18 mouse cellular contexts compared by ENCODE assay signal in genomic region chr4:95868348-95868747, GRCm38 (mm10).
DNase-seq lines count a peak whose midpoint lies in the region; ATAC-seq and TF ChIP-seq lines count a peak whose summit lies in the region.
"Had no signal": no experiment of that assay in that cellular context is flagged by ENCODE, and none has a peak within 500 bp of the region (broad histone marks: within the 10 kb centered on the region; RNA-seq: fewer than 3 reads in every experiment).

No protein-coding gene starts in this region.

- POLR2A ChIA-PET in Patski (lab: Charles Lee): no interaction called here

- no peaks in the 10 kb centered on the region for H3K36me3 ChIP-seq in embryonic facial prominence, embryonic 11.5 days (replicated peaks; ENCODE audit: control insufficient read depth, insufficient read depth, low read depth, low read length)
- H3K36me3 ChIP-seq in embryonic facial prominence, embryonic 10.5 days (replicated peaks): no peaks in the 10 kb centered on the region
- H3K36me3 ChIP-seq in intestine, postnatal 0 days (ENCODE audit: control insufficient read depth, insufficient read depth): no peaks in the 10 kb centered on the region
- H3K36me3 ChIP-seq in intestine, embryonic 16.5 days (ENCODE audit: control insufficient read depth, insufficient read depth, low read length): no peaks in the 10 kb centered on the region
- H3K36me3 ChIP-seq in lung, embryonic 14.5 days (ENCODE audit: insufficient read depth): no peaks in the 10 kb centered on the region
- H3K36me3 ChIP-seq: heart, embryonic 13.5 days; hindbrain, embryonic 13.5 days had no signal

- H3K4me1 ChIP-seq in embryonic facial prominence, embryonic 11.5 days (ENCODE audit: control insufficient read depth, insufficient read depth, low read length): no peaks in the 10 kb centered on the region
- peaks cover 4% of the 10 kb centered on the region; the same call in 1 of the 2 replicates for H3K4me1 ChIP-seq in embryonic facial prominence, embryonic 10.5 days
- no peaks in the 10 kb centered on the region for H3K4me1 ChIP-seq in intestine, postnatal 0 days (replicated peaks; ENCODE audit: control insufficient read depth, insufficient read depth, low read length)
- peaks cover 3% of the 10 kb centered on the region; the same call in 1 of the 2 replicates for H3K4me1 ChIP-seq in intestine, embryonic 16.5 days (ENCODE audit: control insufficient read depth, insufficient read depth, low read length)
- no peaks in the 10 kb centered on the region for H3K4me1 ChIP-seq in lung, embryonic 14.5 days (ENCODE audit: insufficient read depth)
- H3K4me1 ChIP-seq: forebrain, embryonic 13.5 days had no signal

- H3K4me2 ChIP-seq in embryonic facial prominence, embryonic 11.5 days (ENCODE audit: low read depth, low read length): no peak overlapping the region
- H3K4me2 ChIP-seq in intestine, postnatal 0 days (replicated peaks; ENCODE audit: low read depth): no peak overlapping the region
- H3K4me2 ChIP-seq in intestine, embryonic 16.5 days (ENCODE audit: low read depth, low read length): no peak overlapping the region
- H3K4me2 ChIP-seq in lung, embryonic 14.5 days: no peak overlapping the region
- H3K4me2 ChIP-seq: forebrain, embryonic 13.5 days; heart, embryonic 13.5 days; hindbrain, embryonic 13.5 days had no signal

- WGBS in embryonic facial prominence, embryonic 11.5 days: 74% methylated on average over 6 of the region's 6 CpGs
- WGBS in embryonic facial prominence, embryonic 10.5 days: 75% methylated on average over 6 of the region's 6 CpGs
- WGBS in intestine, postnatal 0 days: 76% methylated on average over 6 of the region's 6 CpGs
- 77% methylated on average over 6 of the region's 6 CpGs for WGBS in intestine, embryonic 16.5 days
- 68% methylated on average over 6 of the region's 6 CpGs for WGBS in lung, embryonic 14.5 days

- no peak overlapping the region for H3K4me3 ChIP-seq in embryonic facial prominence, embryonic 11.5 days (ENCODE audit: low read depth, low read length)
- no peak overlapping the region for H3K4me3 ChIP-seq in embryonic facial prominence, embryonic 10.5 days
- no peak overlapping the region for H3K4me3 ChIP-seq in intestine, postnatal 0 days (ENCODE audit: low read depth, low read length)
- H3K4me3 ChIP-seq in intestine, embryonic 16.5 days (ENCODE audit: low read length): no peak overlapping the region
- H3K4me3 ChIP-seq in lung, embryonic 14.5 days (ENCODE audit: low read depth, low read length): no peak overlapping the region
- H3K4me3 ChIP-seq: forebrain, embryonic 13.5 days; heart, embryonic 13.5 days; hindbrain, embryonic 13.5 days had no signal

- no peak overlapping the region for H3K27ac ChIP-seq in embryonic facial prominence, embryonic 11.5 days (replicated peaks; ENCODE audit: low read depth, low read length)
- no peak overlapping the region for H3K27ac ChIP-seq in embryonic facial prominence, embryonic 10.5 days (replicated peaks)
- no peak overlapping the region for H3K27ac ChIP-seq in intestine, postnatal 0 days (ENCODE audit: low read depth, low read length)
- H3K27ac ChIP-seq in intestine, embryonic 16.5 days (ENCODE audit: low read length): no peak overlapping the region
- H3K27ac ChIP-seq in lung, embryonic 14.5 days (ENCODE audit: low read depth): no peak overlapping the region
- H3K27ac ChIP-seq: forebrain, embryonic 13.5 days; heart, embryonic 13.5 days; hindbrain, embryonic 13.5 days; hindbrain, postnatal 0 days had no signal

- ATAC-seq in embryonic facial prominence, embryonic 11.5 days (replicated peaks; ENCODE audit: insufficient number of reproducible peaks, low FRiP score, low TSS enrichment, low read depth): no peak
- no peak for ATAC-seq in intestine, postnatal 0 days
- no peak for ATAC-seq in intestine, embryonic 16.5 days
- no peak for ATAC-seq in lung, embryonic 14.5 days (ENCODE audit: insufficient read depth)
- ATAC-seq in Patski: no peak
- ATAC-seq: forebrain, embryonic 13.5 days; hindbrain, postnatal 0 days had no signal

- CTCF ChIA-PET in Patski (lab: Charles Lee): interaction anchor here (0.9 kb wide), 1 partner anchor 812 kb away, joined by 3 read pairs; no protein-coding TSS in a partner anchor

- H3K9me3 ChIP-seq in embryonic facial prominence, embryonic 11.5 days (replicated peaks; ENCODE audit: control insufficient read depth, low read length): no peaks in the 10 kb centered on the region
- no peaks in the 10 kb centered on the region for H3K9me3 ChIP-seq in embryonic facial prominence, embryonic 10.5 days
- H3K9me3 ChIP-seq in intestine, postnatal 0 days (ENCODE audit: control insufficient read depth): no peaks in the 10 kb centered on the region
- no peaks in the 10 kb centered on the region for H3K9me3 ChIP-seq in intestine, embryonic 16.5 days (ENCODE audit: control insufficient read depth, low read length)
- no peaks in the 10 kb centered on the region for H3K9me3 ChIP-seq in lung, embryonic 14.5 days (ENCODE audit: low read depth, low read length)
- H3K9me3 ChIP-seq: forebrain, embryonic 13.5 days; heart, embryonic 13.5 days; hindbrain, embryonic 13.5 days had no signal

- no peak overlapping the region for H3K9ac ChIP-seq in embryonic facial prominence, embryonic 11.5 days (replicated peaks; ENCODE audit: low read length)
- no peak overlapping the region for H3K9ac ChIP-seq in intestine, postnatal 0 days (ENCODE audit: low read depth, low read length)
- H3K9ac ChIP-seq in intestine, embryonic 16.5 days (ENCODE audit: low read depth, low read length): no peak overlapping the region
- no peak overlapping the region for H3K9ac ChIP-seq in lung, embryonic 14.5 days
- H3K9ac ChIP-seq: forebrain, embryonic 13.5 days; heart, embryonic 13.5 days; hindbrain, embryonic 13.5 days had no signal

- peak; percentile 52 for TF ChIP-seq CTCF in intestine, postnatal 0 days (IDR thresholded peaks at IDR 0.05; ENCODE audit: low read depth)
- peak; percentile 43; the same call in 1 of the 2 replicates for TF ChIP-seq CTCF in lung, embryonic 14.5 days (IDR thresholded peaks at IDR 0.05; ENCODE audit: low read depth)
- TF ChIP-seq CTCF in Patski (IDR thresholded peaks at IDR 0.05): peak; percentile 16

- in situ Hi-C loops in Patski (cut with MboI; ENCODE audit: low pct_unique_long_range_greater_than_20kb): loop anchor here (5.0 kb wide), 4 partner anchors 71 to 861 kb away; partner anchors contain the start of gene Jun

- no peaks in the 10 kb centered on the region for H3K27me3 ChIP-seq in embryonic facial prominence, embryonic 11.5 days (ENCODE audit: control insufficient read depth, insufficient read depth, low read length)
- H3K27me3 ChIP-seq in embryonic facial prominence, embryonic 10.5 days (replicated peaks; ENCODE audit: low read depth, poor library complexity, severe bottlenecking): no peaks in the 10 kb centered on the region
- no peaks in the 10 kb centered on the region for H3K27me3 ChIP-seq in intestine, postnatal 0 days (replicated peaks; ENCODE audit: control insufficient read depth, insufficient read depth, low read length)
- H3K27me3 ChIP-seq in intestine, embryonic 16.5 days (replicated peaks; ENCODE audit: control insufficient read depth, insufficient read depth, low read length): no peaks in the 10 kb centered on the region
- H3K27me3 ChIP-seq in lung, embryonic 14.5 days (ENCODE audit: insufficient read depth, low read length): no peaks in the 10 kb centered on the region
- no peaks in the 10 kb centered on the region for H3K27me3 ChIP-seq in Patski
- H3K27me3 ChIP-seq: forebrain, embryonic 13.5 days; heart, embryonic 13.5 days; hindbrain, embryonic 13.5 days had no signal

- DNase-seq in embryonic facial prominence, embryonic 11.5 days (ENCODE audit: low spot score): peak; percentile 15
- no peak for DNase-seq in embryonic facial prominence, embryonic 10.5 days (ENCODE audit: low spot score)
- DNase-seq in lung, embryonic 14.5 days: no peak
- DNase-seq in lung, adult 18-20 months: no peak
- no peak for DNase-seq in Patski (ENCODE audit: low read depth, low spot score)
- DNase-seq in spleen, adult 18-20 months: no peak
- DNase-seq: adrenal gland, adult 8-10 months; adrenal gland, postnatal 36 days; cerebellum, adult 11 months; cerebellum, adult 9-10 months; cerebellum, postnatal 25 days; gastrocnemius, postnatal 14 days had no signal
